Mouse (Mus musculus) common myeloid progenitor, adult 5-6 weeks (primary cell): ENCODE results near the gene Fam71e1. TPM values are rescaled to one million over a fixed set of nuclear protein-coding genes. Genes with fewer than 3 reads are reported as not detected.

Experiments used
- ATAC-seq: replicated peaks from 2 replicates; pipeline ENCODE4 v1.8.0; 2016; ENCODE audit warnings: low read depth, mild to moderate bottlenecking, moderate TSS enrichment, inconsistent platforms; ENCODE audit not compliant: poor library complexity, severe bottlenecking
- total RNA-seq: library from RNA; stranded (forward); fragments of 200-1000, 187-1606 nt; gene quantifications from 2 replicates; pipeline ENCODE4 v1.2.3, GENCODE M21; 2017

Gene Fam71e1
- total RNA-seq, 1 experiment from 2014 or later, result not detected

- no peak for ATAC-seq
Measured at GRCm38 (mm10) chr7:44470696-44471612, 25.4 kb upstream of the Fam71e1 start.

DNA sequence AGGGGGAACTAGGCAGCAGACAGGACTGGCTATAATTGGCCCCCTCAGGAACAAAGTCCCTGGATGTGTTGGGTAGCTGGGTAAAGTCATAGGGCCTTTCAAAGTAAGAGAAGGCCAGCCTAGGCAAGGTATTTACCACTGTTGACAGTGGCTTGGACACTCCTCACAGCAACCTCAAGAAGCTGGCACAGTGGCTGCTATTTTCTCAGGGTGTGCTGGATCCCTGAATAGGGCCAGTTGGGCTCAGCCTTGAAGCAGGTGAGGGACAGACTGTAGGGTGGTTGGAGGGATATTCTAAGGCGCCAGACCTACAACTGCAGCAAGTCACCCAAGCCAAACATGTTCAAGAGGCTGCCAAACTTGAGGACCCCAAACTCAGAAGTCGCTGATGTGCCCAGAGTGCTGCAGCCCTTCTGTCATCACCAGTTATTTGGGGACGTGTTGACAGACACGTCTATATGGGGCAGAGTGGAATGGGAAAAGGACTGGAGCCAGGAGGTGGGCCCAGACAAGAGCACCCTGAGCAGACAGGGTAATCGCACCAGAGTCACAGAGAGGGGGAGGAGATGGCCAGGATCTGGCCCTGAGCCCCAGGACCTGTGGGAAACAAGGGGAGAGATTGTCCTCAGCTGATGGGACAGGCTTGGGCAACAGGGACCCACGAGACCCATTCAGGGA is 24.4 kb upstream of the Fam71e1 start:
- no peak for ATAC-seq

DNA sequence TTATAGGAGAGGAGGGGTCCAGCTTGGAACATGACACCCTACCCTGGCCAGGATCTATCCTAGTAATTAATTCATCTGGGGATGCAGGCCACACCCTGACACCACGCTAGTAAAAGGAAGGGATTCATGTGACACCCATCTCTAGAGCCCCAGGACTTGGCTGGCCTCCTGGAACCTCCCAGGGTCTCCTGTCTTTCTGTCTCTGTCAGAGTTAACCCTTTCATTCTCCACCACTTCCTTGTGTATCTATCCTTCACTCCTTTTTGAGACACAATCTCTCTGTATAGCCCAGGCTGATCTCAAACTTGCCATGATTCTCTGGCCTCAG is 23.9 kb upstream of the Fam71e1 start:
- no peak for ATAC-seq

DNA sequence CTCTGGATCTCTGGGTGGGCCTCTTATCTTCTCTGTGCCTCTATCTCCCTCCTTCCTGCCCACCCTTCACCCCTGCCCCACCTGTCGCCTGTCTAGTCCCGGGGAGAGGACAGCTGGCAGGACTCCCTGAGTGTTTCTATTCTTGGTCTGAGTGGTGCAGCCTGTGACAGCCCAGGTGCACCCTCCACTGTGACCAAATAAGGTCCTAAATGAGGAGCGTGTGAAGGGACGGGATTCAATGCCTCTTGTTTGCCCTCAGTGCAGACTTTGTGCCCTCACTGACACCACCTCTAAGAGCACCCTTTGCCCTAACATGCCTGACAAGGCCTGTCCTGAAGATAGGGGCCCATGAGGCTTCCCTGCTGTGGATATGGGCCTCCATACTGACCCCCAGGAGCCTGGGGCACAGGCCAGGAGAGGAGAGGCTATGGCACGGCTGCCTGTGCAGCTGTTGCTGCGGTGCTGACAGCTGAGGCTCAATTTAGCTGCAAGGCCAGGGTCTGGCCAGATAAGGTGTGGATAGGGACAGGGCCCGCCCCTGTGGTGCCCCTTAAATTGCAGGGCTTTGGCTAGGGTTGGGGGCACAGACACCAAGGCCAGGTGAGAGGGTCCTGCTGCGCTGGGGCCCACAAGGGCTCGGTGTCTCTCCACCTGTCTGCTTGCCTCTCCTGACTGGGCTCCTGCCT is 23.3 kb upstream of the Fam71e1 start:
- no peak for ATAC-seq

DNA sequence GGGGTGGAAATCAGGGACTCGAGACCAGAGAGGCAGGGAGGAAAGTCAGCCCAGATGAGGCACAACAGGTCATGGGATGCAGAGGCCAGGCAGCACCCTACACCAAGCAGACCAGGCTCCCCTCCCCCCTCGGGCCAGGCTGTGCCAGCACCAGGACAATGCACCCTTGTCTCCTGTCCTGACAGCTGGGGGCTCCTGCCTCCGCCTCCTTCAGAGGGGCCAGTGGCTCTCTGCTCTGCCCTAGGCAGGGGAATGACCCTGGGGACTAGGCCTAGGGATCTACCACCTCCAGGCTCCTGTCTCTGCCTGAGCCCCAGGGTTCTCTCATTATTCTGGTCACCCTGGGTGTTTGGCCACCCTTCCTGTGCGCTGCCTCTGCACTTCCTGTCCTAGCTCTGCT is 22.0 kb upstream of the Fam71e1 start:
- ATAC-seq, result no peak

DNA sequence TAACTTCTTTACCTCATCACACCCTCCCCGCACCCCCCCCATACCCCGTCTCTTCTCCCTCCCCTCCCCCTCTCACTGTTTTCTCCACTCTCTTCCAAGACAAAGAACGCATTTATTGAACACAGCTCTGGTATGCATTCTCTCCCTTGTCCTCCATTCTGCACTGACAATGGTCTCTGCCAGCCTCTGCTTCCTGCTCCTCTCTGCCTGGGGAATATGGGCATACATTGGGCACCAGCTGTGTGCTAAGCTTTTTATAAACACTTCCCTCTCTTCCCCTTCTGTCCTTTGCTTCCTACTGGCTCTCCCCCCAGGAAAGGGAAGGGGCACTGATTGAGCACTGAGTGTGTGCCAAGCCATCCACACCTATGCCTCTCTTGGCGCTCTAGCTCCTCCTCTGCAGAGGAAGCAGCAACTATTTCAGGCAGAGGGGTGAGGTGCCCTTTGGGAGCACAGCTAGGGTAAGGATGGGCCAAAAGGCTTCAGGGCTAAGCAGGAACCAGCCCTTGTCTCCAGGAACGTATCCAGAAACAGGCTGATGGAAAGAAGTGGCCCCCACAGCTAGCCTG is 21.3 kb upstream of the Fam71e1 start:
- ATAC-seq, result no peak

- peak; percentile 52 for ATAC-seq
Measured at GRCm38 (mm10) chr7:44482836-44483435, 13.4 kb upstream of the Fam71e1 start.

GRCm38 (mm10) chr7:44484109-44484508 is 12.3 kb upstream of the Fam71e1 start:
- ATAC-seq, result no peak

GRCm38 (mm10) chr7:44484841-44485571 is 11.4 kb upstream of the Fam71e1 start:
- peak; percentile 88 for ATAC-seq

DNA sequence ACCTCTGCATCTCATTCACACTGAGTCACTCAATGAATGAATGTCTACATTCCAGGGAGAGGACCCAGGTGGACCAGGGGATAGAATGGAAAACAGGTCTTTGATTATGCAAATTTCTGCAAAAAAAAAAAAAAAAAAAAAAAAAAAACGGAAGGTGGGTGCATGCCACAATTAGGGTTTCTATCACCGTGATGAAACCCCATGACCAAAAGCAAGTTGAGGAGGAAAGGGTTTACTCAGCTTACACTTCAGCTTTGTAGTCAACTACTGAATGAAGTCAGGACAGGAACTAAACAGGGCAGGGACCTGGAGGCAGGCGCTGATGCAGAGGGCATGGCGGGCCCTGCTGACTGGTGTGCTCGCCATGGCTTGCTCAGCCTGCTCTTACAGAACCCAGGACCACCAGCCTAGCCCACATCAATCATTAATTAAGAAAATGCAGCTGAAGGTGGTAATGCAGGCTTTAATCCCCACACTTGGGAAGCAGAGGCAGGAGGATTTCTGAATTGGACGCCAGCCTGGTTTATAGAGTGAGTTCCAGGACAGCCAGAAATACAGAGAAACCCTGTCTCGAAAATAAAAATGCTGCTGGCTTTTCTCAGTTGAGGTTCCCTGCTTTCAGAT is 10.7 kb upstream of the Fam71e1 start:
- no peak for ATAC-seq

DNA sequence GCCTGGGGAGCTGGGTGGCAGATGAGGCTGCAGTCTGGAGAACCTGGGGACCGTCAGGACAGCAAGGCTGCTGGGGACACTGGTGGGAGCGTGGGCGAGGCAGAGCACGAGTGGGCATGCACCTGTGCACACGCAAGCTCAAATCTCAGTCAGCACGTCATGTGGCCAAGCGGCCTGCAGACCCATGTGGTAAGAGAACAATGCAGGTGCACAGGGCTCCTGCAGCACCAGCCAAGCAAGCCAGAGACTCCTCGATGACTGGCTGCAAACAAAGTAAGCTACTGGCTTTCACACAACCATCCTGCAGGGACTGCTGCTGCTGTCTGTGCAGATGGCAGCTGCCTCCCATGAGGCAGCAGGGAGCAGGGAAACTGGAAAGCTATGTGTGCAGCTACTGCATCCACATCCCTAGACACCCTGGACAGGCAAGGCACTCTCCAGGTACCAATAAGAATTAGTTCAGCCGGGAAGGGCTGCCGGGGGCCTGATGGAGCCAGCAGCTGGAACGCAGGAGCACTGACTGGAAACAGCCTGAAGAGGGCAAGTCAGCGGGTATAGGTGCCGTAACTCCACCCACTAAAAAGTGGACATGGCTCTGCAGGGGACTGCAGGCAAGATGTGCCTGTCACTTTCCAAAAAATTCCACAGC is 9.3 kb upstream of the Fam71e1 start:
- ATAC-seq, result no peak

- ATAC-seq, result no peak
Measured at GRCm38 (mm10) chr7:44487936-44488335, 8.4 kb upstream of the Fam71e1 start.

DNA sequence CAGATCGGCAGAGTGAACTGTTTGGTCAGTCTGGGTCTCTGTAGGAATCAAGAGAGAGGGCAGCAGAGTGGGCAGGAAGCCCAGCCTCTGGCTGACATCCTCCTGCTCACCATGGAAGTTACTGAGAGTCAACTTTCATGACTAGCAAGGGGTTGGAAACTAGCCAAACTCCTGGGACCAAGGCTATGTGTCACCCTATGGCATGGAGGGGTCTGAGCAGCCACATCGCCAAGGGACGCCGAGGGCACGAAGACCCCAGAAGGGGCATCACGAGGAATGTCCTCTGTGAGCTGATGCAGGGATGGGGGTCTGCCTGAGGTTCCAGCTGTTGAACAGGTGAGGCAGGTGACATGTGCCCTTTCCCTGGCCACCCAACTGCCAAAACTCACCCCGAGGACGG is 7.8 kb upstream of the Fam71e1 start:
- no peak for ATAC-seq

- no peak for ATAC-seq
Measured at GRCm38 (mm10) chr7:44490281-44490680, 6.1 kb upstream of the Fam71e1 start.

GRCm38 (mm10) chr7:44491391-44491790 is 5.0 kb upstream of the Fam71e1 start:
- no peak for ATAC-seq

GRCm38 (mm10) chr7:44492166-44492826 is 4.1 kb upstream of the Fam71e1 start:
- no peak for ATAC-seq

DNA sequence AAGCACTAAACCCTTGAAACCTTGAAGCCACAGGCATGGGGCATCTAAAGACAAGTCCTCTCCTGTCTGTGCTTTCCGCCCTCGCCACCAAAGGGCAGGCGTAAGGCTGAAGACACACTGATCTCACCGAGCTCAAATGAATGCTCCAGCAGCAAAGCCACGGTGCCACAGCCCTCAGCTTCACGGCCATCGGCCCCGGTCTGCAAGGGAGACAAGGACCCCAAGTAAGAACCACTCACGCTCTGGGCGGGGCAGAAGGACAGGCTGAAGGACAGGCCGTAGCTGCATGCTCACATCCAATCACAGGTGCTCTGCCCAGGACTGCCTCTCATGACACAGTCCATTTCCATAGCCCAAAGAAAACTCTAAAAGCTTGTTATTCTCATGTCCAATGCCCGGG is 1.7 kb upstream of the Fam71e1 start:
- ATAC-seq, result no peak

GRCm38 (mm10) chr7:44495086-44495485 is 1.3 kb upstream of the Fam71e1 start:
- ATAC-seq, result no peak
